Mouse (Mus musculus) cortical plate, adult 2 months (tissue): ENCODE data around the gene Ppfia3.

Experiments
- CTCF ChIP-seq: fragments of 200-500 bp; IDR thresholded peaks from 2 replicates; pipeline ENCODE4 v1.5.1; 2011; ENCODE audit warnings: mild to moderate bottlenecking, control low read depth, low read length; ENCODE audit not compliant: insufficient read depth; ENCODE audit errors: extremely low read depth
- POLR2A ChIP-seq: fragments of 200-500 bp; IDR thresholded peaks from 2 replicates; pipeline ENCODE4 v1.6.1; 2011; ENCODE audit warnings: mild to moderate bottlenecking, low read length, control low read depth; ENCODE audit not compliant: insufficient read depth; ENCODE audit errors: extremely low read depth

DNA sequence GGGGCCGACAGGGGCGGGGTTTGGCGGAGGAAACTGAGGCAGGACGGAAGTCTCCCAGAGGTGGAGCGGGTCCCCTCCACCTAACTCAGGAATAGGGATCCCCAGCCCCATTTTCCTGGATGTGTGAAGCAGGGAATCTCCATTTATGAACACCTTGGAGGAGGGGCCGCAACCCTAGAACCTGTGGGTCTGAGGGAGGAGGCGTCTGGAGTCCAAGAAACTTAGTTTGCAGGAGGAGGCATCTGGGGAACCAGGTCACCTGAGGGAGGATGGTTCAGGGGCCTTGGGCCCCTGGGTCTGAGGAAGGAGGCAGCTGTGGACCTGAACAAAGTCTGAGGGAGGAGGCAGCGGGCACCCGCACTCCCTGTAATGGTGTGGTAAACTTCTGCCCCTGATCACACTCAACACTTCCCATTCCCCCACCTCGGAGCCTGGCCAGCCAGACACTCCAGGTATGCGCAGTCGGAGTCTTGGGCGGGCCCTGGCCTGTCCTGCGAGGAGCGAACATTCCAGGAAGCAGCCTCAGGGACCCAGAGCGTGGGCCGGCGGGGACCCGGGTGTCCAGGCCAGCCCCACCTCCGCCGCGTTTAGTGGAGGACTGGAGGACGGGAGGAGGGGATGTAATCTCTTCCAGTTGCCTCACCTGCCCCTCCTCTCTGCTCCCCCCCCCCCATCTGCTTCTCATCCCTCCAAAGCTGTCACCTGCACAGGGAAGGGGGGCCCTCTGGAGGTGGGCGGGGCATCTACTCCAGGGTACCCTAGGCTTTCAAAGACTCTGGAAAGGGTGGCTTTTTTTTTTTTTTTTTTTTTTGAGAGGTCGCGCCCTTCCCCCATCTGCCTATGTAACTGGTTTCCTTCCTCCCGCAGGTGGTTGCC lies 47.3 kb upstream of the Ppfia3 start:
- TF ChIP-seq CTCF = no peak
- no peak for TF ChIP-seq POLR2A
